Mouse (Mus musculus) cortical plate, adult 2 months (tissue): ENCODE measurements around the gene Hspb6.

Experiments used
- CTCF ChIP-seq: fragments of 200-500 bp; IDR thresholded peaks from 2 replicates; pipeline ENCODE4 v1.5.1; 2011; ENCODE audit warnings: mild to moderate bottlenecking, control low read depth, low read length; ENCODE audit not compliant: insufficient read depth; ENCODE audit errors: extremely low read depth
- POLR2A ChIP-seq: fragments of 200-500 bp; IDR thresholded peaks from 2 replicates; pipeline ENCODE4 v1.6.1; 2011; ENCODE audit warnings: mild to moderate bottlenecking, low read length, control low read depth; ENCODE audit not compliant: insufficient read depth; ENCODE audit errors: extremely low read depth

DNA sequence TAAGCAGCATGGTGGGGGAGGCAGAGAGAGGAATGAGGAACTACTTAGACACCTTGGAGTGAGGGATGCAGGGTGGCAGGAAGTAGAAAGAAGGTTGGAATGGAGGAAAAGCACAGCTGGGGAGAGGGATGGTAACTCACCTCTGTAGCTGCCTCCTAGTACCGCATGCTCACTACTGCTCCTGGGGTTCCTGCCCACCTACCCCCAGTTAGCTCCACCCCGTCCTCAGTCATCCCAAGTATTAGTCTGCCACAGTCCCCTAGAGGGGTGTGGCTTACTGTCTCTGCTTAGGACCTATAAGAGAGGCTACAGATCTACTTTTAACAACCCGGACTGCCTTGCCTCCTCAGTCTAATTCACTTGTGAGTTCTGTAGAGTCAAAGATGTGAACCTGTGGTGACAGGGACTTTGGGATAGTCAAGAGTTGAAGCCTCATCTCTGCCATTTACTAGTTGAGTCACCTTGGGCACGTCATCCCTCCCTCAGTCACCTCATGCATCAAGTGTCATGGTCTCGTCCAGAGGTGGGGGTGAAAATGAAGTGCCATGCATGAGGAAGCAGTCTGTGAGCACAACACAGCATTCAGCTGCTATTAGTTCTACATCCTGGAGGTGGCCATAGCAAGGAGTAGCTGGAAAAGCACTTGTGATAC, 40.9 kb downstream of the Hspb6 start:
- no peak for TF ChIP-seq CTCF
- no peak for TF ChIP-seq POLR2A
